Mouse (Mus musculus) forebrain, embryonic 14.5 days (tissue): ENCODE measurements at regions not wholly inside any gene's neighbourhood (a gene's known extent, or its start where the extent isn't known, plus 50 kb on each side); places are given as distances from the start of the nearest gene placed in this dataset.

Source experiments
- ATAC-seq: fragments of 200-750 bp; cut with Nextera tagmentation; 2 replicates; pipeline ENCODE4 v1.8.0; 2017; ENCODE audit warnings: mild to moderate bottlenecking, moderate library complexity
- DNase-seq: peaks from one replicate; pipeline ENCODE4 v3.0.0-alpha.2; 2015; ENCODE audit warnings: low spot score
- H3K27ac ChIP-seq: fragments of 300-500 bp; sonication (generic); 2 replicates; pipeline ENCODE4 v1.5.1; 2014; ENCODE audit warnings: low read depth, mild to moderate bottlenecking, control low read depth, low read length, moderate library complexity
- H3K27me3 ChIP-seq: fragments of 300-500 bp; sonication (generic); replicated peaks from 2 replicates; pipeline ENCODE4 v1.6.1; 2014; ENCODE audit warnings: low read length, control low read depth, mixed read lengths; ENCODE audit not compliant: control insufficient read depth, insufficient read depth
- H3K36me3 ChIP-seq: fragments of 300-500 bp; sonication (generic); 2 replicates; pipeline ENCODE4 v1.6.1; 2014; ENCODE audit warnings: low read length, control low read depth; ENCODE audit not compliant: control insufficient read depth, insufficient read depth
- H3K4me1 ChIP-seq: fragments of 300-500 bp; sonication (generic); 2 replicates; pipeline ENCODE4 v1.6.1; 2014; ENCODE audit warnings: antibody characterized with exemption, low read length, control low read depth; ENCODE audit not compliant: control insufficient read depth, insufficient read depth
- H3K4me2 ChIP-seq: fragments of 300-500 bp; sonication (generic); 2 replicates; pipeline ENCODE4 v1.6.1; 2014; ENCODE audit warnings: mild to moderate bottlenecking, control low read depth, low read length
- H3K4me3 ChIP-seq: fragments of 300-500 bp; sonication (generic); 2 replicates; pipeline ENCODE4 v1.5.1; 2014; ENCODE audit warnings: low read depth, low read length, control low read depth
- H3K9ac ChIP-seq: fragments of 300-500 bp; sonication (generic); 2 replicates; pipeline ENCODE4 v1.6.1; 2014; ENCODE audit warnings: mild to moderate bottlenecking, low read length, control low read depth, moderate library complexity
- H3K9me3 ChIP-seq: fragments of 300-500 bp; sonication (generic); replicated peaks from 2 replicates; pipeline ENCODE4 v1.6.1; 2016; ENCODE audit warnings: low read length, control low read depth, mixed read lengths; ENCODE audit not compliant: control insufficient read depth
- WGBS: fragments of 180-500 bp; shearing (Covaris S2); extraction: QIAGEN DNeasy Blood & Tissue Kit; methylation state at CpG from one replicate; pipeline ENCODE4 v1.1.7; 2014; 5-methylcytosine and 5-hydroxymethylcytosine counted together

GRCm38 (mm10) chr7:70575614-70576013, 209.1 kb upstream of the Nr2f2 start:
- Histone ChIP-seq H3K4me3 (no peak overlapping the region), H3K4me2 (no peak overlapping the region), H3K9me3 (no peaks in the 10 kb centered on the region), H3K36me3 (no peaks in the 10 kb centered on the region), H3K9ac (no peak overlapping the region), H3K27ac (no peak overlapping the region), H3K4me1 (peaks cover 3% of the 10 kb centered on the region), H3K27me3 (no peaks in the 10 kb centered on the region)
- DNase-seq (no peak), ATAC-seq (no peak)
- WGBS: 89% methylated on average over 2 of the region's 2 CpGs

- H3K4me3 ChIP-seq: no peak overlapping the region
- DNase-seq: no peak
- ATAC-seq: no peak
- H3K4me2 ChIP-seq: no peak overlapping the region
- no peak overlapping the region for H3K27ac ChIP-seq
- peaks cover 3% of the 10 kb centered on the region for H3K4me1 ChIP-seq
- H3K9ac ChIP-seq: no peak overlapping the region
- 92% methylated on average over 6 of the region's 6 CpGs for WGBS
- H3K36me3 ChIP-seq: no peaks in the 10 kb centered on the region
- no peaks in the 10 kb centered on the region for H3K9me3 ChIP-seq
- H3K27me3 ChIP-seq: no peaks in the 10 kb centered on the region
These were observed 207.7 kb upstream of the Nr2f2 start for GRCm38 (mm10) chr7:70574194-70574593.

- Histone ChIP-seq H3K36me3 (no peaks in the 10 kb centered on the region), H3K9me3 (no peaks in the 10 kb centered on the region), H3K9ac (no peak overlapping the region), H3K27ac (no peak overlapping the region), H3K27me3 (no peaks in the 10 kb centered on the region), H3K4me2 (no peak overlapping the region), H3K4me3 (no peak overlapping the region), H3K4me1 (no peaks in the 10 kb centered on the region)
- DNase-seq (no peak), ATAC-seq (no peak)
- 84% methylated on average over 1 of the region's 1 CpGs for WGBS
These were observed 198.5 kb upstream of the Nr2f2 start for GRCm38 (mm10) chr7:70565034-70565433.

GRCm38 (mm10) chr7:70548936-70549450, 182.5 kb upstream of the Nr2f2 start:
- WGBS: 81% methylated on average over 5 of the region's 5 CpGs
- H3K4me1 ChIP-seq: no peaks in the 10 kb centered on the region
- H3K27me3 ChIP-seq: no peaks in the 10 kb centered on the region
- DNase-seq: no peak
- no peaks in the 10 kb centered on the region for H3K36me3 ChIP-seq
- no peak overlapping the region for H3K4me2 ChIP-seq
- no peak overlapping the region for H3K27ac ChIP-seq
- no peaks in the 10 kb centered on the region for H3K9me3 ChIP-seq
- no peak for ATAC-seq
- H3K9ac ChIP-seq: no peak overlapping the region
- no peak overlapping the region for H3K4me3 ChIP-seq

DNA sequence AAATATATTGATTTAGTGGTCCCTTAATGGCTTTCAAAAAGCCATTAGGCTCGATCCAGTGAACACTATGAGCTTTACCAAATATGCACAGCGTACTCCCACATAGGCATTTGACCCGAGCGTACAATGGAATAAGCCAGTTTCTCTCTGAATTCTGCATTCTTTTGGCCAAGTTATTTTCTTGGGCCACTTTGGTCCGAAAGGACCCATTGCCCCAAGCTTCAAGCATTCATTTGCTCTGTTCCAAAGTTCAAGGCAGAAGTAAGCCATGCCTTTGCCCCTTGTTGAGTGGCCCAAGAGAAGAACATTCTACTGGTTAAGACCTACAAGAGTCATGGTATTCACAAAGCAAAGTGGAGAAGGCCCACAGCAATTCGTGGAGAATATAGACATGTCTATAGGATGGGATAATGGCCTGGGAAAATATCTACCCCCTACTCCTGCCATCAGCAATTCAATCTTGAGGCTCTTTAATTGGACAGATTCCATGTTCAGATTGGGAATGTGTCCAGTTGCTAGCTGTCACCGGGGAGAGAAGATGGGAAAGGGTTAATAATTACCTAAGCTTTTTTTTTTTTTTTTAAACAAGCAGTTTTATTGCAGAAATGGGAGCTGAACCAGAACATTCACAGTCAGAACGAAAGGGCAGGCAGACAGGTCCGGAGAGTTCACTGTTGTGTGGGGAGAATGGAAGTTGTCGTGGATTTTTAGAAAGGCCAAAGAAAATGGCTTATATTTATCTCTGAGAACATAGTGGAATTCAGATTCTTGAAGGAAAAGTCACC, 175.5 kb upstream of the Nr2f2 start:
- ATAC-seq (no peak), DNase-seq (no peak)
- Histone ChIP-seq H3K4me3 (no peak overlapping the region), H3K9me3 (no peaks in the 10 kb centered on the region), H3K4me1 (no peaks in the 10 kb centered on the region), H3K27me3 (no peaks in the 10 kb centered on the region), H3K4me2 (no peak overlapping the region), H3K9ac (no peak overlapping the region), H3K27ac (no peak overlapping the region), H3K36me3 (no peaks in the 10 kb centered on the region)
- 84% methylated on average over 10 of the region's 10 CpGs for WGBS

DNA sequence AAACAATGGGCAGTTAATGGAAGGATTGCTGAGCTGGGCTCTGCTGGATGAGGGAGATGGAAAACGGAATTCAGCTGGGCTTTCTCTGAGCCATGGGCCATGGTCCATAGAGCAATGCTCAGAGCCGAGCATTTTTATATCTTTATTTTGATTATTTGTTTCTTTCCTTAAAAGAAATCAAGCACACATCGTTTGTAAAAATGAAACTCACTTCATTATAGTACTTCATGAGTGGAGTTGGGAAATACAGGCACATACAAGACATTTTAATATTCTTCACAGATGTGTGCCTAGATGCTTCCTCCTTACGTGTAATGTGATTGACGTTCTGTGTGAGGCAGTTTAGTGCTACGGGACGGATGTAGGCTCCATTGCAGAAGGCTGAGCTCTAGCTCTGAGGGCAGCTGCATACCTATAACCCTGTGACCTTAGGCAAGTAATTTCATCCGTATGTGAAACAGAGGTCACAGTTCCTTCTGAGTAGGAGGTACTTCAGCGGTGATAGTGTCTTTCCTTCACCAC, 172.6 kb upstream of the Nr2f2 start:
- no peak for DNase-seq
- Histone ChIP-seq H3K4me3 (no peak overlapping the region), H3K9ac (no peak overlapping the region), H3K36me3 (no peaks in the 10 kb centered on the region), H3K4me2 (no peak overlapping the region), H3K27me3 (no peaks in the 10 kb centered on the region), H3K9me3 (no peaks in the 10 kb centered on the region), H3K27ac (no peak overlapping the region), H3K4me1 (no peaks in the 10 kb centered on the region)
- WGBS: 82% methylated on average over 9 of the region's 9 CpGs
- no peak for ATAC-seq

DNA sequence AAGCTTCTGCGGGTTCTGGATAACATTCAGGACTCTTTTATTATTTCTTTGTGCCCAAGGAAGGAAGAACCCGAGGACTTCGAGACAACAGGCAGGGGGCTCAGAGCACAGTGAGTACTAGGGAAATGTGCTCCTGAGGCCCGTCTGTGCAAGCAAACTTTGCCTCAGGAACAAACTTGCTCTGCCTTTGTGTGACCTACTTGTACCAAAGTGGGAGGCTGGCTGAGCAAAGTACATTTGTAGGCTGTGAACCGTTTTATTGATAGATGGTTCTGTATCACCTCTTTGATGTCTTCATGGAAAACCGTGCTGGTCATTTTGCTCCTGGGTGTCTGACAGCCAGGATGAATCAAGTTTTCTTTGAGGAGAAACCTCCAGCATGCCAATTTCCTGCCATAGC, 169.5 kb upstream of the Nr2f2 start:
- H3K4me3 ChIP-seq: no peak overlapping the region
- H3K36me3 ChIP-seq: no peaks in the 10 kb centered on the region
- ATAC-seq (no peak), DNase-seq (no peak)
- no peaks in the 10 kb centered on the region for H3K27me3 ChIP-seq
- H3K4me2 ChIP-seq: no peak overlapping the region
- H3K4me1 ChIP-seq: no peaks in the 10 kb centered on the region
- 84% methylated on average over 6 of the region's 6 CpGs for WGBS
- H3K27ac ChIP-seq: no peak overlapping the region
- no peak overlapping the region for H3K9ac ChIP-seq
- H3K9me3 ChIP-seq: 0 out of 2 replicates have a peak, but pooled peaks cover under 1% of the 10 kb centered on the region

- H3K4me2 ChIP-seq: no peak overlapping the region
- no peak overlapping the region for H3K9ac ChIP-seq
- ATAC-seq (peak; percentile 95), DNase-seq (peak; percentile 74)
- H3K36me3 ChIP-seq: no peaks in the 10 kb centered on the region
- peak overlapping the region; percentile 6; the same call in 1 of the 2 replicates for H3K27ac ChIP-seq
- 0 out of 2 replicates have a peak, but pooled peaks cover 2% of the 10 kb centered on the region for H3K9me3 ChIP-seq
- H3K4me3 ChIP-seq: no peak overlapping the region
- WGBS: 50% methylated on average over 1 of the region's 1 CpGs
- H3K4me1 ChIP-seq: no peaks in the 10 kb centered on the region
- H3K27me3 ChIP-seq: no peaks in the 10 kb centered on the region
These were observed 167.0 kb upstream of the Nr2f2 start for GRCm38 (mm10) chr7:70533552-70533951.

- Histone ChIP-seq H3K36me3 (no peaks in the 10 kb centered on the region), H3K4me1 (no peaks in the 10 kb centered on the region), H3K4me2 (no peak overlapping the region), H3K4me3 (no peak overlapping the region), H3K27me3 (no peaks in the 10 kb centered on the region), H3K9me3 (0 out of 2 replicates have a peak, but pooled peaks cover 2% of the 10 kb centered on the region), H3K27ac (no peak overlapping the region), H3K9ac (no peak overlapping the region)
- ATAC-seq (no peak), DNase-seq (no peak)
- 90% methylated on average over 4 of the region's 4 CpGs for WGBS
These were observed 161.4 kb upstream of the Nr2f2 start for GRCm38 (mm10) chr7:70527921-70528320.
